ENCODE assay signal across 44 mouse cellular contexts in the genomic region with DNA sequence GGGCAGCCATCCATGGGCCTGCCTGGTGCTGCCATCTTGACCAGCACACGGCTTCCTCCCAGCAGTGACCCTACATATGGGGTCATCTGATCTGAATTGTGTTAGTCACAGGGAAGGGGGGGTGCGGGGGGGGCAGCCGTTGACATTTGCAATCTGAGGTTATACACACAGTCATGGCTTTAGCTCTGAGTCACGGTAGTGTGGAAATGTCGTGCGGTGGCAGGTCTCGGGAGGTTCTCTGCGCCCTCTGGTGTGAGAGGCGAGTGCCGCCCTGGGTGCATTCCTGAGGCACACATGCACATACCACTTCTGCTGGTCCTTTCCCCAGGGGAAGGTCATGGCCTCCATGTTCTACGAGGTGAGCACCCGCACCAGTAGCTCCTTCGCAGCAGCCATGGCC. TPM values are rescaled to one million over a fixed set of nuclear protein-coding genes. Genes with fewer than 3 reads are reported as not detected.
A peak's percentile ranks its signal among the peaks of the same experiment; 100 is the strongest.
DNase-seq lines count a peak whose midpoint lies in the region; ATAC-seq and TF ChIP-seq lines count a peak whose summit lies in the region.
"Had no signal": no experiment of that assay in that cellular context is flagged by ENCODE, and none has a peak within 500 bp of the region (broad histone marks: within the 10 kb centered on the region; RNA-seq: fewer than 3 reads in every experiment).

No protein-coding gene starts in this region.

- no peaks in the 10 kb centered on the region for H3K79me2 ChIP-seq in C2C12 (ENCODE audit: control insufficient read depth, insufficient read depth)

- H3K4me2 ChIP-seq in kidney, postnatal 0 days (ENCODE audit: low read length) = no peak overlapping the region
- no peak overlapping the region for H3K4me2 ChIP-seq in kidney, embryonic 14.5 days (replicated peaks; ENCODE audit: low read depth, low read length)
- no peak overlapping the region for H3K4me2 ChIP-seq in forebrain, embryonic 11.5 days (ENCODE audit: low read depth, low read length, severe bottlenecking)
- H3K4me2 ChIP-seq: embryonic facial prominence, embryonic 15.5 days; heart, embryonic 13.5 days; hindbrain, embryonic 15.5 days; limb, embryonic 13.5 days; liver, embryonic 11.5 days; midbrain, embryonic 13.5 days; neural tube, embryonic 15.5 days had no signal

- H3K27ac ChIP-seq in kidney, postnatal 0 days = no peak overlapping the region
- no peak overlapping the region for H3K27ac ChIP-seq in kidney, embryonic 14.5 days (ENCODE audit: low read depth, low read length)
- H3K27ac ChIP-seq in forebrain, embryonic 11.5 days (ENCODE audit: low read depth, low read length) = no peak overlapping the region
- H3K27ac ChIP-seq: embryonic facial prominence, embryonic 10.5 days; embryonic facial prominence, embryonic 15.5 days; gastrocnemius, adult 2 months; heart, embryonic 13.5 days; hindbrain, embryonic 10.5 days; hindbrain, embryonic 15.5 days; limb, embryonic 13.5 days; macrophage; midbrain, embryonic 13.5 days; neural tube, embryonic 15.5 days had no signal

- no peak for DNase-seq in kidney, postnatal 0 days (ENCODE audit: low spot score)
- DNase-seq in adrenal gland, postnatal 10 days = peak; percentile 53
- DNase-seq in embryo, embryonic 11 days = no peak
- no peak for DNase-seq in forebrain, embryonic 11.5 days (ENCODE audit: low spot score)
- DNase-seq: B cell, adult 2 months; cerebellum, adult 2 months; cerebellum, postnatal 14 days; gastrocnemius, adult 2 months; heart, postnatal 10 days; kidney, adult 18-20 months; kidney, postnatal 4 days; lung, adult 2 months; lung, postnatal 10 days; right cerebral cortex, postnatal 25 days; spleen, adult 18-20 months; thymus, adult 18-20 months; thymus, postnatal 25 days had no signal

- H3K4me1 ChIP-seq in kidney, postnatal 0 days (replicated peaks; ENCODE audit: insufficient read depth, low read length) = no peaks in the 10 kb centered on the region
- H3K4me1 ChIP-seq in kidney, embryonic 14.5 days (ENCODE audit: control insufficient read depth, insufficient read depth, low read length) = no peaks in the 10 kb centered on the region
- no peaks in the 10 kb centered on the region for H3K4me1 ChIP-seq in forebrain, embryonic 11.5 days (replicated peaks; ENCODE audit: control insufficient read depth, insufficient read depth, low read length)
- H3K4me1 ChIP-seq: hindbrain, embryonic 10.5 days; hindbrain, embryonic 15.5 days; limb, embryonic 13.5 days; midbrain, embryonic 13.5 days had no signal

- 0 out of 2 replicates have a peak, but pooled peaks have one; percentile 18 for ATAC-seq in kidney, postnatal 0 days (replicated peaks; ENCODE audit: low FRiP score, low read depth)
- ATAC-seq in kidney, embryonic 14.5 days (ENCODE audit: low FRiP score, low TSS enrichment) = no peak
- ATAC-seq in erythroblast, adult 5-6 weeks (replicated peaks; ENCODE audit: low FRiP score, poor library complexity, severe bottlenecking) = no peak
- no peak for ATAC-seq in forebrain, embryonic 11.5 days (replicated peaks; ENCODE audit: low FRiP score)
- ATAC-seq: forebrain, embryonic 14.5 days; inflammation-experienced regulatory T-cells, adult 6 months; midbrain, embryonic 13.5 days had no signal

- H3ac ChIP-seq in C2C12 (ENCODE audit: control insufficient read depth, insufficient read length, low read depth) = no peak overlapping the region

- no peak overlapping the region for H3K4me3 ChIP-seq in kidney, postnatal 0 days (replicated peaks; ENCODE audit: low read depth, low read length)
- no peak overlapping the region for H3K4me3 ChIP-seq in kidney, embryonic 14.5 days (ENCODE audit: low read length)
- H3K4me3 ChIP-seq in C2C12 (ENCODE audit: insufficient read depth, poor library complexity, severe bottlenecking) = no peak overlapping the region
- H3K4me3 ChIP-seq in forebrain, embryonic 11.5 days (ENCODE audit: low read depth, low read length) = no peak overlapping the region
- H3K4me3 ChIP-seq: embryonic facial prominence, embryonic 10.5 days; embryonic facial prominence, embryonic 15.5 days; gastrocnemius, adult 2 months; heart, embryonic 13.5 days; hindbrain, embryonic 10.5 days; hindbrain, embryonic 15.5 days; limb, embryonic 13.5 days; midbrain, embryonic 13.5 days; neural tube, embryonic 15.5 days had no signal

- 0 out of 2 replicates have a peak, but pooled peaks have one; percentile 9 for TF ChIP-seq CTCF in kidney, postnatal 0 days (IDR thresholded peaks at IDR 0.05; ENCODE audit: low read depth)
- TF ChIP-seq CTCF in C2C12 (IDR thresholded peaks at IDR 0.05; ENCODE audit: control insufficient read depth, insufficient read depth, insufficient read length) = no peak

- H3K9me3 ChIP-seq in kidney, postnatal 0 days (replicated peaks; ENCODE audit: low read length) = no peaks in the 10 kb centered on the region
- H3K9me3 ChIP-seq in kidney, embryonic 14.5 days (ENCODE audit: control insufficient read depth, low read length) = no peaks in the 10 kb centered on the region
- H3K9me3 ChIP-seq in forebrain, embryonic 11.5 days (ENCODE audit: control insufficient read depth, low read length) = no peaks in the 10 kb centered on the region
- H3K9me3 ChIP-seq: embryonic facial prominence, embryonic 10.5 days; embryonic facial prominence, embryonic 15.5 days; heart, embryonic 13.5 days; hindbrain, embryonic 10.5 days; hindbrain, embryonic 15.5 days; limb, embryonic 13.5 days; midbrain, embryonic 13.5 days; neural tube, embryonic 15.5 days had no signal

- WGBS in kidney, postnatal 0 days = 76% methylated on average over 13 of the region's 13 CpGs
- WGBS in kidney, embryonic 14.5 days = 88% methylated on average over 13 of the region's 13 CpGs
- WGBS in forebrain, embryonic 11.5 days = 94% methylated on average over 13 of the region's 13 CpGs

- H3K27me3 ChIP-seq in kidney, postnatal 0 days (ENCODE audit: insufficient read depth, low read length) = no peaks in the 10 kb centered on the region
- H3K27me3 ChIP-seq in kidney, embryonic 14.5 days (ENCODE audit: control insufficient read depth, insufficient read depth, low read length) = no peaks in the 10 kb centered on the region
- no peaks in the 10 kb centered on the region for H3K27me3 ChIP-seq in C2C12 (ENCODE audit: control insufficient read depth, insufficient read depth, insufficient read length)
- no peaks in the 10 kb centered on the region for H3K27me3 ChIP-seq in forebrain, embryonic 11.5 days (ENCODE audit: control insufficient read depth, insufficient read depth, low read length)
- H3K27me3 ChIP-seq: CH12.LX; embryonic facial prominence, embryonic 15.5 days; heart, embryonic 13.5 days; hindbrain, embryonic 15.5 days; limb, embryonic 13.5 days; midbrain, embryonic 13.5 days; neural tube, embryonic 15.5 days had no signal

- no peaks in the 10 kb centered on the region for H3K79me3 ChIP-seq in C2C12 (ENCODE audit: low read depth)

- H3K9ac ChIP-seq in kidney, postnatal 0 days (ENCODE audit: low read depth, low read length) = no peak overlapping the region
- no peak overlapping the region for H3K9ac ChIP-seq in kidney, embryonic 14.5 days (ENCODE audit: low read depth, low read length)
- no peak overlapping the region for H3K9ac ChIP-seq in forebrain, embryonic 11.5 days (ENCODE audit: low read length)
- H3K9ac ChIP-seq: embryonic facial prominence, embryonic 15.5 days; heart, embryonic 13.5 days; hindbrain, embryonic 15.5 days; limb, embryonic 13.5 days; midbrain, embryonic 13.5 days; neural tube, embryonic 15.5 days had no signal

- peaks cover 46% of the 10 kb centered on the region for H3K36me3 ChIP-seq in kidney, postnatal 0 days (ENCODE audit: insufficient read depth, low read length)
- H3K36me3 ChIP-seq in kidney, embryonic 14.5 days (ENCODE audit: control insufficient read depth, insufficient read depth, low read length) = peaks cover 73% of the 10 kb centered on the region
- peaks cover 64% of the 10 kb centered on the region for H3K36me3 ChIP-seq in C2C12 (ENCODE audit: control insufficient read depth, insufficient read depth)
- H3K36me3 ChIP-seq in forebrain, embryonic 11.5 days (ENCODE audit: control insufficient read depth, insufficient read depth, low read length) = peaks cover 10% of the 10 kb centered on the region; the same call in 1 of the 2 replicates

RNA-seq across cellular contexts. Expression of gene Cad, which starts 21.8 kb away (rescaled TPM):
- polyA plus RNA-seq in kidney, postnatal 0 days (2015; fragmentation: Nextera tagmentation; extraction: Ambion mirVana) = 11.8 and 13.9 TPM in 2 replicates
- 35.4 and 40.5 TPM in 2 replicates for polyA plus RNA-seq in kidney, embryonic 14.5 days (2014; fragmentation: Nextera tagmentation; extraction: Ambion mirVana)
- polyA plus RNA-seq in C2C12 (2012; fragmentation: generic; extraction: Trizol) = 64.9 TPM
- total RNA-seq in adrenal gland, postnatal 10 days (2021) = 10 to 100 TPM; 29.3 to 41.2 TPM
- 6.5 and 16.3 TPM in 2 replicates for total RNA-seq in erythroblast, adult 5-6 weeks (2015; ENCODE audit: low replicate concordance)
- total RNA-seq in erythroblast, adult 5-6 weeks (2017; ENCODE audit: low replicate concordance) = 6.7 and 10.6 TPM in 2 replicates
- polyA plus RNA-seq in forebrain, embryonic 11.5 days (2014; fragmentation: Nextera tagmentation; extraction: Ambion mirVana) = 44.3 and 55.4 TPM in 2 replicates

RNA-seq across cellular contexts. Expression of gene Slc5a6, which starts 27.6 kb away (rescaled TPM):
- polyA plus RNA-seq in kidney, postnatal 0 days (2015; fragmentation: Nextera tagmentation; extraction: Ambion mirVana) = 13.4 and 15.1 TPM in 2 replicates
- 5.5 and 10.9 TPM in 2 replicates for polyA plus RNA-seq in kidney, embryonic 14.5 days (2014; fragmentation: Nextera tagmentation; extraction: Ambion mirVana)
- polyA plus RNA-seq in C2C12 (2012; fragmentation: generic; extraction: Trizol) = 11.6 TPM
- total RNA-seq in adrenal gland, postnatal 10 days (2021) = 10 to 100 TPM; 14.1 to 16.0 TPM
- total RNA-seq in erythroblast, adult 5-6 weeks (2015; ENCODE audit: low replicate concordance) = 0.42 TPM in 1 of 2 replicates, not detected in the other
- total RNA-seq in erythroblast, adult 5-6 weeks (2017; ENCODE audit: low replicate concordance) = 0.98 TPM in 1 of 2 replicates, not detected in the other
- 10.8 and 10.9 TPM in 2 replicates for polyA plus RNA-seq in forebrain, embryonic 11.5 days (2014; fragmentation: Nextera tagmentation; extraction: Ambion mirVana)

RNA-seq across cellular contexts. Expression of gene Atraid, which starts 28.2 kb away (rescaled TPM):
- polyA plus RNA-seq in kidney, postnatal 0 days (2015; fragmentation: Nextera tagmentation; extraction: Ambion mirVana) = 271 and 290 TPM in 2 replicates
- polyA plus RNA-seq in kidney, embryonic 14.5 days (2014; fragmentation: Nextera tagmentation; extraction: Ambion mirVana) = 144 and 160 TPM in 2 replicates
- polyA plus RNA-seq in C2C12 (2012; fragmentation: generic; extraction: Trizol) = 70.7 TPM
- total RNA-seq in adrenal gland, postnatal 10 days (2021) = 100 to 1,000 TPM; 123 to 129 TPM
- total RNA-seq in erythroblast, adult 5-6 weeks (2015; ENCODE audit: low replicate concordance) = 21.3 and 40.5 TPM in 2 replicates
- 22.3 and 26.8 TPM in 2 replicates for total RNA-seq in erythroblast, adult 5-6 weeks (2017; ENCODE audit: low replicate concordance)
- polyA plus RNA-seq in forebrain, embryonic 11.5 days (2014; fragmentation: Nextera tagmentation; extraction: Ambion mirVana) = 81.8 and 86.4 TPM in 2 replicates

RNA-seq across cellular contexts. Expression of gene Dnajc5g, which starts 29.7 kb away (rescaled TPM):
- not detected in 2 replicates for polyA plus RNA-seq in kidney, postnatal 0 days (2015; fragmentation: Nextera tagmentation; extraction: Ambion mirVana)
- polyA plus RNA-seq in kidney, embryonic 14.5 days (2014; fragmentation: Nextera tagmentation; extraction: Ambion mirVana) = not detected in 2 replicates
- not detected for polyA plus RNA-seq in C2C12 (2012; fragmentation: generic; extraction: Trizol)
- total RNA-seq in adrenal gland, postnatal 10 days (2021) = not detected
- total RNA-seq in erythroblast, adult 5-6 weeks (2015; ENCODE audit: low replicate concordance) = not detected in 2 replicates
- total RNA-seq in erythroblast, adult 5-6 weeks (2017; ENCODE audit: low replicate concordance) = 0.70 TPM in 1 of 2 replicates, not detected in the other
- not detected in 2 replicates for polyA plus RNA-seq in forebrain, embryonic 11.5 days (2014; fragmentation: Nextera tagmentation; extraction: Ambion mirVana)
- total RNA-seq: CH12.LX; gastrocnemius, adult 2 months; gastrocnemius, postnatal 4 days; heart, adult 8-10 months; heart, postnatal 10 days; layer of hippocampus, adult 8-10 months; layer of hippocampus, postnatal 25 days; left cerebral cortex, adult 8-10 months; left cerebral cortex, postnatal 36 days; megakaryocyte-erythroid progenitor cell, adult 5-6 weeks had no signal
- polyA plus RNA-seq: brain, embryonic 14.5 days; cerebellum, adult 2 months; cortical plate, adult 2 months; embryonic facial prominence, embryonic 10.5 days; embryonic facial prominence, embryonic 15.5 days; forebrain, embryonic 14.5 days; heart, embryonic 13.5 days; hindbrain, embryonic 10.5 days; hindbrain, embryonic 15.5 days; inflammation-experienced regulatory T-cells, adult 6 months; kidney, embryonic 16.5 days; limb, embryonic 13.5 days; liver, embryonic 11.5 days; lung, adult 2 months; macrophage; midbrain, embryonic 13.5 days; neural tube, embryonic 15.5 days; stomach, embryonic 16.5 days had no signal

RNA-seq across cellular contexts. Expression of gene Slc30a3, which starts 31.7 kb away (rescaled TPM):
- polyA plus RNA-seq in kidney, postnatal 0 days (2015; fragmentation: Nextera tagmentation; extraction: Ambion mirVana) = 1.1 TPM in 2 replicates
- 1.9 and 3.4 TPM in 2 replicates for polyA plus RNA-seq in kidney, embryonic 14.5 days (2014; fragmentation: Nextera tagmentation; extraction: Ambion mirVana)
- 0.71 TPM for polyA plus RNA-seq in C2C12 (2012; fragmentation: generic; extraction: Trizol)
- total RNA-seq in adrenal gland, postnatal 10 days (2021) = under 1 TPM; 0.60 to 0.76 TPM
- not detected in 2 replicates for total RNA-seq in erythroblast, adult 5-6 weeks (2015; ENCODE audit: low replicate concordance)
- total RNA-seq in erythroblast, adult 5-6 weeks (2017; ENCODE audit: low replicate concordance) = not detected in 2 replicates
- 0.79 and 1.2 TPM in 2 replicates for polyA plus RNA-seq in forebrain, embryonic 11.5 days (2014; fragmentation: Nextera tagmentation; extraction: Ambion mirVana)
- total RNA-seq: CH12.LX; gastrocnemius, adult 2 months; gastrocnemius, postnatal 4 days; megakaryocyte-erythroid progenitor cell, adult 5-6 weeks had no signal
- polyA plus RNA-seq: lung, adult 2 months; macrophage had no signal
